Mouse (Mus musculus) MEL (cell line): ENCODE results near the gene Prmt2. TPM values are rescaled to one million over a fixed set of nuclear protein-coding genes. Genes with fewer than 3 reads are reported as not detected.
A peak's percentile ranks its signal among the peaks of the same experiment; 100 is the strongest.

Experiments
- DNase-seq: peaks from one replicate; pipeline ENCODE4 v3.0.0; 2011; ENCODE audit warnings: low read depth, low spot score
- H3K27ac ChIP-seq: 2 replicates; pipeline ENCODE4 v1.5.1; 2012; ENCODE audit warnings: low read depth, mild to moderate bottlenecking, control low read depth, low read length, moderate library complexity; ENCODE audit not compliant: control insufficient read depth
- H3K27me3 ChIP-seq, 2 experiments: fragments of 150-350 bp in 1 of 2; sonication (generic) in 1 of 2; 2 replicates each; pipeline ENCODE4 v1.6.1; 2012; ENCODE audit warnings: low read length in 2 of 2, mild to moderate bottlenecking in 2 of 2, improper control_type of control experiment in 1 of 2, moderate library complexity in 1 of 2; ENCODE audit not compliant: insufficient read depth in 2 of 2, control insufficient read depth in 1 of 2
- H3K36me3 ChIP-seq, 2 experiments: 2 replicates each; pipeline ENCODE4 v1.6.1; 2012 to 2014; ENCODE audit warnings: low read length in 2 of 2, improper control_type of control experiment in 1 of 2, inconsistent platforms in 1 of 2, mild to moderate bottlenecking in 1 of 2; ENCODE audit not compliant: insufficient read depth in 2 of 2, control insufficient read depth in 1 of 2
- H3K4me1 ChIP-seq, 2 experiments: fragments of 150-350 bp in 1 of 2; sonication (generic) in 1 of 2; 2 replicates each; pipeline ENCODE4 v1.6.1; 2012; ENCODE audit warnings: low read length in 2 of 2, improper control_type of control experiment in 1 of 2, mild to moderate bottlenecking in 1 of 2; ENCODE audit not compliant: insufficient read depth in 2 of 2, control insufficient read depth in 1 of 2
- H3K4me3 ChIP-seq, 2 experiments: fragments of 150-350 bp in 1 of 2; sonication (generic) in 1 of 2; 2 replicates each; pipeline ENCODE4 v1.5.1; 2012; ENCODE audit warnings: low read depth in 2 of 2, low read length in 2 of 2, mild to moderate bottlenecking in 2 of 2, moderate library complexity in 2 of 2, control low read depth in 1 of 2, improper control_type of control experiment in 1 of 2; ENCODE audit not compliant: control insufficient read depth in 1 of 2, insufficient read depth in 1 of 2
- H3K79me2 ChIP-seq: 2 replicates; pipeline ENCODE4 v1.6.1; 2012; ENCODE audit warnings: mild to moderate bottlenecking, low read length, moderate library complexity; ENCODE audit not compliant: control insufficient read depth, poor library complexity, insufficient read depth
- H3K9ac ChIP-seq: 2 replicates; pipeline ENCODE4 v1.6.1; 2012; ENCODE audit warnings: low read depth, mild to moderate bottlenecking, control low read depth, low read length, moderate library complexity; ENCODE audit not compliant: control insufficient read depth, poor library complexity, severe bottlenecking
- H3K9me3 ChIP-seq: fragments of 150-350 bp; sonication (generic); replicated peaks from 2 replicates; pipeline ENCODE4 v1.6.1; 2012; ENCODE audit warnings: mild to moderate bottlenecking, low read length, improper control_type of control experiment, moderate library complexity; ENCODE audit not compliant: insufficient read depth
- CTCF ChIP-seq, 3 experiments: IDR thresholded peaks in 2 of 3; conservative IDR thresholded peaks in 1 of 3; 2 replicates each; pipeline ENCODE4 v1.5.1; 2011 to 2012; ENCODE audit warnings: low read length in 3 of 3, low read depth in 2 of 3, mild to moderate bottlenecking in 2 of 3, improper control_type of control experiment in 1 of 3, inconsistent platforms in 1 of 3, mixed read lengths in 1 of 3, moderate library complexity in 1 of 3; ENCODE audit not compliant: control insufficient read depth in 1 of 3, insufficient read depth in 1 of 3, poor library complexity in 1 of 3, severe bottlenecking in 1 of 3
- E2F4 ChIP-seq: IDR thresholded peaks from 2 replicates; pipeline ENCODE4 v1.6.1; 2011; ENCODE audit warnings: low read depth, low read length, improper control_type of control experiment, borderline replicate concordance
- ELF1 ChIP-seq: IDR thresholded peaks from 2 replicates; pipeline ENCODE4 v1.6.1; 2014; ENCODE audit warnings: low read depth, mild to moderate bottlenecking, inconsistent platforms, low read length, improper control_type of control experiment, moderate library complexity
- GABPA ChIP-seq: IDR thresholded peaks from 2 replicates; pipeline ENCODE4 v1.6.1; 2012; ENCODE audit warnings: low read depth, mild to moderate bottlenecking, inconsistent platforms, low read length, improper control_type of control experiment, moderate library complexity
- KAT2A ChIP-seq: conservative IDR thresholded peaks from 2 replicates; pipeline ENCODE4 v1.6.1; 2012; ENCODE audit warnings: low read depth, low read length, improper control_type of control experiment, inconsistent platforms
- MAX ChIP-seq: IDR thresholded peaks from 2 replicates; pipeline ENCODE4 v1.6.1; 2011; ENCODE audit warnings: low read length, improper control_type of control experiment
- MXI1 ChIP-seq: IDR thresholded peaks from 2 replicates; pipeline ENCODE4 v1.6.1; 2011; ENCODE audit warnings: mild to moderate bottlenecking, low read depth, low read length, improper control_type of control experiment
- RAD21 ChIP-seq: IDR thresholded peaks from 2 replicates; pipeline ENCODE4 v1.6.1; 2011; ENCODE audit warnings: mild to moderate bottlenecking, low read depth, low read length, improper control_type of control experiment
- RCOR1 ChIP-seq: IDR thresholded peaks from 2 replicates; pipeline ENCODE4 v1.6.1; 2012; ENCODE audit warnings: low read depth, mild to moderate bottlenecking, inconsistent platforms, low read length, improper control_type of control experiment
- SMC3 ChIP-seq: IDR thresholded peaks from 2 replicates; pipeline ENCODE4 v1.6.1; 2011; ENCODE audit warnings: low read depth, low read length, improper control_type of control experiment
- UBTF ChIP-seq: IDR thresholded peaks from 2 replicates; pipeline ENCODE4 v1.6.1; 2012; ENCODE audit warnings: low read depth, mild to moderate bottlenecking, inconsistent platforms, low read length, improper control_type of control experiment, moderate library complexity, borderline replicate concordance; ENCODE audit not compliant: insufficient read depth
- USF1 ChIP-seq: IDR thresholded peaks from 2 replicates; pipeline ENCODE4 v1.6.1; 2014; ENCODE audit warnings: low read depth, mild to moderate bottlenecking, inconsistent platforms, low read length, improper control_type of control experiment, moderate library complexity
- USF2 ChIP-seq, 2 experiments: IDR thresholded peaks; 2 replicates each; pipeline ENCODE4 v1.6.1; 2011 to 2012; ENCODE audit warnings: improper control_type of control experiment in 2 of 2, low read length in 2 of 2, borderline replicate concordance in 1 of 2, inconsistent platforms in 1 of 2, low read depth in 1 of 2, mild to moderate bottlenecking in 1 of 2; ENCODE audit not compliant: insufficient read depth in 1 of 2
- ZKSCAN1 ChIP-seq: IDR thresholded peaks from 2 replicates; pipeline ENCODE4 v1.6.1; 2012; ENCODE audit warnings: low read depth, mild to moderate bottlenecking, inconsistent platforms, low read length, improper control_type of control experiment, moderate library complexity
- ZNF384 ChIP-seq: IDR thresholded peaks from 2 replicates; pipeline ENCODE4 v1.6.1; 2012; ENCODE audit warnings: low read depth, mild to moderate bottlenecking, inconsistent platforms, low read length, improper control_type of control experiment
- polyA plus RNA-seq, 2 experiments: library from polyadenylated mRNA; stranded (reverse) in 1 of 2; unstranded in 1 of 2; fragments of >175 nt in 1 of 2; fragments of >200 nt in 1 of 2; gene quantifications; 2 replicates each; pipeline versions ENCODE4 v1.2.1 to v1.2.4; 2012; ENCODE audit warnings: low replicate concordance in 2 of 2, low read depth in 1 of 2; ENCODE audit not compliant: insufficient read length in 2 of 2, insufficient read depth in 1 of 2, missing spikeins in 1 of 2
- total RNA-seq: library from RNA; depleted of rRNA; stranded (reverse); fragments of 300-350 nt; gene quantifications from 2 replicates; pipeline ENCODE4 v1.2.3, GENCODE M21; 2012

Prmt2 gene
- total and polyA plus RNA-seq, 3 experiments, result 6.7 to 12.6 TPM; not detected in 1

DNA sequence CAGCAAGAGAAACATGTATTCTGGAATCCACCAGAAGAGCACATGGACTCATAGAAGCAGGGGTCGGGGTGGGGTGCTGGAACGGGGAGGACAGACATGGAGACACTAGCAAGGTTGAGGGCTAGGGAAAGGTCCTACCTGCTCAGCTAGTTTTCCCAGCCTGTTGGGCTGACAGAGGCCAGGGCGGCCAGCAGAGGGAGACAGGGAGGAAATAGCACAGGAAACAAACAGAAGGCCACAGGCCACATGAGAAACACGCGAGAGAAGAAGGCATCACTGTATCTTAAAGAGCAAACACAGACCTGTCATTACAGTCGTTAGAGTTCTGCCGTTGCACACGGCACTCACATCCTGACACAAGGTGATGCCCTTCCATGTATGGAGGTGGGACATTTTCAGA is 33.6 kb upstream of the Prmt2 start:
- Histone ChIP-seq H3K9ac (no peak overlapping the region), H3K79me2 (no peaks in the 10 kb centered on the region), H3K9me3 (no peaks in the 10 kb centered on the region), H3K27ac (no peak overlapping the region), H3K27me3 (no peaks in the 10 kb centered on the region), H3K4me1 (no peaks in the 10 kb centered on the region), H3K4me3 (no peak overlapping the region), H3K36me3 (no peaks in the 10 kb centered on the region)
- TF ChIP-seq SMC3, result peak; percentile 66
- TF ChIP-seq CTCF (IDR thresholded peaks at IDR 0.05 in 2 of 3, conservative IDR thresholded peaks at IDR 0.05 in 1 of 3; ENCODE audit: control insufficient read depth in 1 of 3, insufficient read depth in 1 of 3, low read depth in 2 of 3, low read length in 3 of 3, poor library complexity in 1 of 3, severe bottlenecking in 1 of 3), result peak; percentile 32 to 72 (median 65); a peak in 5 of 6 replicates
- TF ChIP-seq E2F4, result no peak
- peak; percentile 25 for TF ChIP-seq RAD21
- no peak for TF ChIP-seq ELF1
- peak; percentile 36 for DNase-seq

DNA sequence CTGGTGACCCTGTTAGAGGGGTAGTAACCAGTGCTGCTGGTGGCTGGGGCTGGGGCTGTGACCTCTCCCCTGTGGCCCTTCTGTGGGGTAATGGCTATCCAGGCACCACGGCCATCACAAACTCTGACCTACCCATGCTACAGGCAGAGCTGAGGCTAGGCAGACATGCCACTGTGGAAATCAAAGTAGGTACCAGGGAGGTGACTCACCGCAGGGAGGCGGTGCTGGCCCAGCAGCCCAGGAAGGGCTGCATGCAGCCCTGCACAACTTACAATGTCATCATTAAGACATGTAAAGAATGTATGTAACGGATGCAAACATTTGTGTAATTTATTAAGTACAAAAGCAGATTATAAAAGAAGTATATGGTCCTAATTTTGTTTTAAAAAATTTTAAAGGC is 24.8 kb upstream of the Prmt2 start:
- no peaks in the 10 kb centered on the region for H3K4me1 ChIP-seq
- H3K4me3 ChIP-seq, result no peak overlapping the region
- no peak overlapping the region for H3K27ac ChIP-seq
- H3K9me3 ChIP-seq, result no peaks in the 10 kb centered on the region
- DNase-seq, result no peak
- no peaks in the 10 kb centered on the region for H3K36me3 ChIP-seq
- no peaks in the 10 kb centered on the region for H3K27me3 ChIP-seq
- no peaks in the 10 kb centered on the region for H3K79me2 ChIP-seq
- TF ChIP-seq KAT2A, result no peak
- no peak for TF ChIP-seq UBTF
- no peak for TF ChIP-seq ZNF384
- no peak for TF ChIP-seq MXI1
- no peak for TF ChIP-seq CTCF (IDR thresholded peaks at IDR 0.05 in 2 of 3, conservative IDR thresholded peaks at IDR 0.05 in 1 of 3; ENCODE audit: control insufficient read depth in 1 of 3, insufficient read depth in 1 of 3, low read depth in 2 of 3, low read length in 3 of 3, poor library complexity in 1 of 3, severe bottlenecking in 1 of 3)
- no peak for TF ChIP-seq ELF1
- TF ChIP-seq MAX, result no peak
- TF ChIP-seq ZKSCAN1, result no peak
- TF ChIP-seq RCOR1, result no peak
- TF ChIP-seq GABPA, result no peak
- TF ChIP-seq USF2 (IDR thresholded peaks at IDR 0.05; ENCODE audit: borderline replicate concordance in 1 of 2, insufficient read depth in 1 of 2, low read depth in 1 of 2, low read length in 2 of 2), result no peak
- no peak for TF ChIP-seq USF1
- TF ChIP-seq SMC3, result no peak
- TF ChIP-seq, all 39 proteins: peak for 0
- H3K9ac ChIP-seq, result no peak overlapping the region
